Mouse (Mus musculus) cerebellum, adult 2 months (tissue): ENCODE measurements at regions not wholly inside any gene's neighbourhood (a gene's known extent, or its start where the extent isn't known, plus 50 kb on each side); places are given as distances from the start of the nearest gene placed in this dataset.

Experiments
- DNase-seq, 2 experiments: peaks; one replicate each; pipeline ENCODE4 v3.0.0; 2021
- H3K27ac ChIP-seq: fragments of 200-500 bp; 2 replicates; pipeline ENCODE4 v1.5.1; 2012; ENCODE audit warnings: low read length, control low read depth, inconsistent platforms; ENCODE audit not compliant: insufficient read depth
- H3K27me3 ChIP-seq: fragments of 200-500 bp; 2 replicates; pipeline ENCODE4 v1.6.1; 2012; ENCODE audit warnings: inconsistent platforms, mild to moderate bottlenecking, low read length, moderate library complexity; ENCODE audit not compliant: control insufficient read depth, insufficient read depth
- H3K4me1 ChIP-seq: fragments of 200-500 bp; 2 replicates; pipeline ENCODE4 v1.6.1; 2011; ENCODE audit warnings: low read length; ENCODE audit not compliant: control insufficient read depth, insufficient read depth
- H3K4me3 ChIP-seq: fragments of 200-500 bp; replicated peaks from 2 replicates; pipeline ENCODE3; 2011; ENCODE audit warnings: mild to moderate bottlenecking, low read depth, low read length, control low read depth; ENCODE audit not compliant: insufficient read depth
- CTCF ChIP-seq: fragments of 200-500 bp; IDR thresholded peaks from 2 replicates; pipeline ENCODE4 v1.5.1; 2011; ENCODE audit warnings: low read depth, mild to moderate bottlenecking, control low read depth, low read length, moderate library complexity, borderline replicate concordance; ENCODE audit not compliant: insufficient read depth
- POLR2A ChIP-seq: fragments of 200-500 bp; IDR thresholded peaks from 2 replicates; pipeline ENCODE4 v1.6.1; 2011; ENCODE audit warnings: low read length, control low read depth, borderline replicate concordance; ENCODE audit not compliant: insufficient read depth
- WGBS: fragments of 180-500 bp; shearing (Covaris S2); methylation state at CpG from one replicate; pipeline ENCODE4 v1.1.7; 2018; 5-methylcytosine and 5-hydroxymethylcytosine counted together

DNA sequence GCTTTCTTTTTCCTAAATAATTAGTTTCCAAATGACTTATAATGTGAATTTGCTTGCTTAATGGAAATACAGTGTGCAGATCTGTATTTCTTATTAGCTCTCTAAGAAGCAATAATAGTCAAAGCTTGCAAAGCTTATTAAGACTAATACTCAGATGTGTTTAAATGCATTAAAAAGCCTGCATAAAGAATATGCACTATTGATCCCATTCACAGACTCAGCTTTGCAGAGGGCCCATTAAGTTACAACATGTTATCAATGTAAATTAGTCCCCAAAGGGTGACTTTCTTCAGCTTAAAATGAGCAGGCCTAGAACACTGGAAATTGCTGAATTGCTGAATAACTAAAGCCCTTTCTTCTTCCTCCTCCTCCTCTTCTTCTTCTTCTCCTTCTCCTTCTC is 78.8 kb upstream of the Sgk1 start:
- Histone ChIP-seq H3K27me3 (no peaks in the 10 kb centered on the region), H3K4me1 (no peaks in the 10 kb centered on the region), H3K4me3 (no peak overlapping the region), H3K27ac (no peak overlapping the region)
- DNase-seq = no peak
- TF ChIP-seq CTCF = no peak
- no peak for TF ChIP-seq POLR2A

DNA sequence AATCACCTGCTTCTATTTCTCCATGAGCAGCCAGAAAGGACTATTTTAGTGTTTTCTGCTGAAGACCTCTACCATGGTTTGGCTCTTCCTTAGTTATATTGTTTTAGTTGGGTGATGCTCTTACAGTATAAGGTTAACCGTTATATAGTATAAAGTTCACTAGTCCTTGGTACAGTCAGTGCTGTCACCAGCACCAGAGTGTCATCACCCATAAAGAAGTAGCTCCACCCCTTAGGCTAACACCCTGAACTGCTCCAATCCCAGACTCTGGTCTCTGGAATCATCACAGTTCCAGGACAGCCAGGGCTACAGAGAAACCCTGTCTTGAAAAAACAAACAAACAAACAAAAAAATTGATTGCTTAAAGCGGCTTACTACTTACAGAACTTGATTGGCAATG is 77.2 kb upstream of the Sgk1 start:
- no peak for DNase-seq
- H3K27me3 ChIP-seq = no peaks in the 10 kb centered on the region
- no peak overlapping the region for H3K4me3 ChIP-seq
- TF ChIP-seq POLR2A = no peak
- TF ChIP-seq CTCF = no peak
- H3K27ac ChIP-seq = no peak overlapping the region
- H3K4me1 ChIP-seq = no peaks in the 10 kb centered on the region
- WGBS = 81% methylated on average over 2 of the region's 2 CpGs

DNA sequence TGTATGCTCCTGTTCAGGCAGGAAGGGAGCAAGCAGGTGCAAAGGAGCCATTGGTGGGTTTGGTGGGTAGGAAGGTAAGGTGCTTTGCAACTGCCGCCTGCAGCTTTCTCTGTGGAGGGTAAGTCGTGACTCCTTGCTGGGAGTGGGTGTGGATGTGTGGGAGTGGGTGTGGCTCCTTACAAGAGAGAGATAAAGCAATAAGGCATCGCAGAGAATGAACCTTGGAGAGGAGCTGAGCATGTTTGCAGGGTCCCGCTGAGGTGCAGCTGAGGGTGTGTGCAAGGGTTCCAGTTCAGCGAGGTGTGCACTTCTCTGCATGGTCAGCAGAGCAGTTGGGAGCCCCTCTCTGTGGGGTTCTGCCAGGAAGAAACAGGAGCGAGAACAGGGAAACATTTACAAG is 76.4 kb upstream of the Sgk1 start:
- H3K27me3 ChIP-seq = no peaks in the 10 kb centered on the region
- H3K4me3 ChIP-seq = no peak overlapping the region
- no peak overlapping the region for H3K27ac ChIP-seq
- DNase-seq = no peak
- WGBS = 49% methylated on average over 6 of the region's 6 CpGs
- no peak for TF ChIP-seq POLR2A
- TF ChIP-seq CTCF = no peak
- no peaks in the 10 kb centered on the region for H3K4me1 ChIP-seq

DNA sequence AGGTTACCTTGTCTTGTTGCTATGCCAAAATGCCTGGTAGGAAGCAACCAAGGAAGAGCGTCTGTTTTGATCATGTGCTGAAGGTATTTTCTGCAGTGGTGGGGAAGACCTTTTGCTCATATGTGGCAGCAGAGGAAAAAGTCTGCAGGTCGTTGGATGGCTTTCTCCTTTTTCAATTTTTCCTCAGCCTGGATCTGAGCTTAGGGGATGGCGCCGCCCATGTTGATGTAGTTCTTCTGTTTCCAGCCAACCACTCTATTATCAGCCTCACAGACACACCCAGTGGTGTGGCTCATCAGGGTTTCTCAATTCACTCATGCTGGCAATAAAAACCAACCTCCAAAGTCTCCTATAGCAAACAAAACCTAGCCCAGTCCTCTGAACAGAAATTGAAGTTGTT is 75.3 kb upstream of the Sgk1 start:
- TF ChIP-seq POLR2A (no peak), CTCF (no peak)
- WGBS = 94% methylated on average over 4 of the region's 4 CpGs
- no peaks in the 10 kb centered on the region for H3K4me1 ChIP-seq
- no peak overlapping the region for H3K27ac ChIP-seq
- no peak overlapping the region for H3K4me3 ChIP-seq
- DNase-seq = no peak
- H3K27me3 ChIP-seq = no peaks in the 10 kb centered on the region

DNA sequence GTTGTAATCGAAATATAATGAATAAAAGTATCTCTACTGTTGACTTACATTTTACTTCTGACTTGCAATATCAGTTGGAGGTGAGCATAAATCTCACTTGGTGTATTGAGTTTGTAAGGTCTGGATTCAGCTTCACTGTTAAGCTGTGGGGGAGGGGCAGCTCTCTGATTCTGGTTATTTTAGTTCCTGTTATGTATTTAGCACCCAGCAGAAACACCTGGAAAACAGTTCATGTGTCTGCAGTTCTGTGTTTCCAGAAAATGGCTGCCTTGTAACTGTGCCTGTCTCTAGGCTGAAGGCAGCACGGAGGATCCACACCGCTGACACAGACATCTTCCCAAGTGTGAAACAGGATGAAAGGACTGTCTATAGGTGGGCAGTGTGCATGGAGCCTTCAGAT is 62.3 kb upstream of the Sgk1 start:
- no peak overlapping the region for H3K27ac ChIP-seq
- no peak for TF ChIP-seq POLR2A
- TF ChIP-seq CTCF = no peak

DNA sequence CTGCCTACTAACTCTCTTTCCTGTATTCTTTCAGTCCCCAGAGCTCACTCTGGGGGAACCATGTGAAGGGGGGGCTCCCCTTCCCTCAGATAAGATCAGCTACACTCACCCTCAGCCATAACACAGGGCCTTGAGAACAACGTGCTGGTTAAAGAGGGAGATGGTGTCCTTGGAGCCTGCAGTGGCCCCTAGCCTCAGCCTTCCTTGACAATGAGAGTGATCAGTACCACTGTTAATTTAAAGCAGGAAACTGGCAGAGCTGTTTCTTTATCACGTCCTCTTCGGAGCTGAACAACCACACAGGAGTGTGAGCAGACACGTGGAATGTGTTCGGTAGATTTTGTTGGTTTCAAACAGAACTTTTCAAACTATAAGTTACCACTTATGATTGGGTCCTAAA is 60.6 kb upstream of the Sgk1 start:
- TF ChIP-seq POLR2A = no peak
- no peak for TF ChIP-seq CTCF
- no peaks in the 10 kb centered on the region for H3K27me3 ChIP-seq
- WGBS = 85% methylated on average over 5 of the region's 5 CpGs
- no peak for DNase-seq
- no peaks in the 10 kb centered on the region for H3K4me1 ChIP-seq
- H3K27ac ChIP-seq = no peak overlapping the region
- H3K4me3 ChIP-seq = no peak overlapping the region

More for the DNA sequence above, 62.3 kb upstream of the Sgk1 start:
- WGBS = 84% methylated on average over 3 of the region's 3 CpGs
- H3K27me3 ChIP-seq = no peaks in the 10 kb centered on the region
- H3K4me3 ChIP-seq = no peak overlapping the region
- DNase-seq = no peak
- no peaks in the 10 kb centered on the region for H3K4me1 ChIP-seq

DNA sequence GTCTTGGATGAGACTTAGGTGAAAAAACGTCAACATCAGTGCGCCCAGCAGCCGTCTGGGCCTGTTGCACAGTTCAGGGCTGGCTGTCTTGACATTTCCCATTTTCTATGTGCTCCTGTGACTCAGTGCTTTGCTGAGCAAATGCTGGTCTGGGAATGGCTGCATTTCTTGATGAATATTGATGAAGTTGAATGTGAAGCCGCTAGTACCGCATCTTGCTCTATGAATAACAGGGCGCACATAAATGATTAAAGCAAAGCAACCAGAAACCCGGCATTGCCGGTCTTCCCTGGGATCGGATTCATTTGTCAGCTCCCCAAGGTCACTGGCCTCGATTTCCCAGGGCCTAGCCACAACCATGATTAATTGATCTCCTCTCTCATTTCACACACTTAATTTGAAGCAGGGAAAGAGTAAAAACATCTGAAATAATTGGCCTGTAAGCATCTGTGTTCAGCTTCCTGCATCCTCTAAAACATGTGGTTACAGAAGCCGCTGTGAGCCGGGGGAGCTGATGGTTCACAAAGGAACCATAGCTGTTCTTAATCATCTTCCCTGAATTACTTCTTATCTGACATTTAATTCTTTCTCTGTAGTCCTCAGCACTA is 57.5 kb upstream of the Sgk1 start:
- DNase-seq = no peak
- 80% methylated on average over 12 of the region's 12 CpGs for WGBS
- H3K27ac ChIP-seq = no peak overlapping the region

DNA sequence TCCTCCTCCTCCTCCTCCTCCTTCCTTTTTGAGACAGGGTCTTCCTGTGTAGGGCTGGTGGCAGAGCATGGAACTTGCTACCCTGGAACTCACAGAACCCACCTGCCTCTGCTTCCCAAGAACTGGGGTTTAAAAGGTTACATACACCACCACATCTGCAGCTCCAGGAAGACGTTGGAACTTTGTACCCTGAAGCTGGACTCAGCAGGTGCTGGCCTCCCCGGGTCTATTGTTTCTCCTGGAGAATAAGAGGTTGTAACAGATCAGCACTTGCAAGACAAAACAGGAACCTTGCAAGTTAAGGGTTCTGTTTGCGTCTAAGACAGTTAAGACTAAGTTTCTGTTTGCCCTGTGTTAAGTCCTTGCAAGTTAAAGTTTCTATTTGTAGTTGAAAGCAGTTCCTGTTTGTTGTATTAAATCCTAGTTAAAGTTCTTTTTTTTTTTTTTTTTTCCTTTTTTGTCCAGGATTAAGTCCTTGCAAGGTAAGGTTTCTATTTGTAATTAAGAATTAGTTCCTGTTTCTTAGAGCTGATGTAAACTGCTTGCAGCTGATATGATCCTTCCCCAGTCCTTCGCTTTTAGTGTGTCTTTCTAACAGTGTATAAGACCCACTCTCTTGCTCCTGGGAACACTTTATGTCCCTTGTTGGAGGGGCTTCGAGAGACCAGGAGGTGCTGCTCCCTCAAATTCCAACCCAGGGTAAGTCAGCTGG is 55.0 kb upstream of the Sgk1 start:
- Histone ChIP-seq H3K4me3 (no peak overlapping the region), H3K27me3 (no peaks in the 10 kb centered on the region), H3K27ac (no peak overlapping the region), H3K4me1 (no peaks in the 10 kb centered on the region)
- TF ChIP-seq CTCF (no peak), POLR2A (no peak)
- 61% methylated on average over 5 of the region's 5 CpGs for WGBS
- DNase-seq = no peak

More for the DNA sequence above, 57.5 kb upstream of the Sgk1 start:
- H3K4me3 ChIP-seq = no peak overlapping the region
- TF ChIP-seq CTCF (no peak), POLR2A (no peak)
- H3K4me1 ChIP-seq = no peaks in the 10 kb centered on the region
- no peaks in the 10 kb centered on the region for H3K27me3 ChIP-seq
